Mouse (Mus musculus): ENCODE measurements around the gene Amigo2. TPM values are rescaled to one million over a fixed set of nuclear protein-coding genes. Genes with fewer than 3 reads are reported as not detected.

The Amigo2 gene
- total RNA-seq (2023) = 10 to 100 TPM; 16.1 to 21.2 TPM

GRCm38 (mm10) chr15:97246911-97247790 is at the start of gene Amigo2, which contains the start of gene Pced1b:
TSS of gene Amigo2 (minus strand) at chr15:97247287.
TSS of gene Pced1b (plus strand) at chr15:97247107.

Other genes with a start within 250 kb of the Amigo2 start
- not detected for gene Slc38a4, start 191.3 kb downstream of the Amigo2 start, total RNA-seq (2023)
- 10 to 100 TPM; 59.7 to 69.8 TPM for gene Pced1b, start 180 bp downstream of the Amigo2 start, total RNA-seq (2023)